In genomic region chr17:34646906-34647787, GRCm38 (mm10) we compare ENCODE assay signal across 8 mouse cellular contexts. TPM values are rescaled to one million over a fixed set of nuclear protein-coding genes. Genes with fewer than 3 reads are reported as not detected.
DNase-seq lines count a peak whose midpoint lies in the region; ATAC-seq lines count a peak whose summit lies in the region.

TSS of gene Atf6b (plus strand) at chr17:34647146.

- no peaks in the 10 kb centered on the region for H3K9me3 ChIP-seq in hindbrain, embryonic 12.5 days (replicated peaks)

- peak within 1 kb of the TSS; percentile 96 for H3K4me3 ChIP-seq in hindbrain, embryonic 12.5 days

- H3K9ac ChIP-seq in hindbrain, embryonic 12.5 days = peak within 1 kb of the TSS; percentile 95

- WGBS in hindbrain, embryonic 12.5 days = 2% methylated on average over 62 of the region's 66 CpGs

- peak within 1 kb of the TSS; percentile 86 for H3K4me2 ChIP-seq in hindbrain, embryonic 12.5 days (replicated peaks)

- peak; percentile 98 for DNase-seq in NIH3T3 (ENCODE audit: low read depth)
- peak; percentile 95 to 97 for DNase-seq in cerebellum, postnatal 10 days
- peak; percentile 95 to 98 for DNase-seq in frontal cortex, postnatal 10 days (ENCODE audit: low spot score in 2 of 2)
- DNase-seq in layer of hippocampus, postnatal 14 days (ENCODE audit: low spot score in 2 of 2) = peak; percentile 92 to 98
- DNase-seq in lung, postnatal 14 days = peak; percentile 92
- peak; percentile 95 for DNase-seq in retina, adult 2 months (ENCODE audit: low read depth, low spot score)
- DNase-seq in thymus, postnatal 36 days = peak; percentile 88 to 96

- peak; percentile 97 for ATAC-seq in hindbrain, embryonic 12.5 days (ENCODE audit: low FRiP score)

- H3K27me3 ChIP-seq in hindbrain, embryonic 12.5 days = no peaks in the 10 kb centered on the region

- peaks cover 31% of the 10 kb centered on the region for H3K4me1 ChIP-seq in hindbrain, embryonic 12.5 days

- peaks cover 32% of the 10 kb centered on the region for H3K36me3 ChIP-seq in hindbrain, embryonic 12.5 days

- H3K27ac ChIP-seq in hindbrain, embryonic 12.5 days = peak within 1 kb of the TSS; percentile 76; the same call in 1 of the 2 replicates

RNA-seq across cellular contexts. Expression of gene Atf6b, which starts in this region (rescaled TPM):
- 114 and 119 TPM in 2 replicates for polyA plus RNA-seq in hindbrain, embryonic 12.5 days (2016; fragmentation: Nextera tagmentation; extraction: Ambion mirVana)
- 10 to 100 TPM; 80.0 to 81.9 TPM for total RNA-seq in layer of hippocampus, postnatal 14 days (2021)

Comparison
In these comparisons a context has a peak if more than half of its experiments do, and no peak if none do; other contexts are left out.
1. Peak in every context shown above with its lines: DNase-seq, ATAC-seq, H3K4me3 ChIP-seq and H3K27ac ChIP-seq.